Mouse (Mus musculus) urinary bladder, postnatal 10 days (tissue): ENCODE results near the gene Cbx7.
"Not testable (repeated sequence)": the region's sequence is repeated elsewhere in the genome, so short reads cannot be mapped to it uniquely, and the experiment has no call there.

Source experiments
- DNase-seq: peaks from one replicate; pipeline ENCODE4 v3.0.0; 2022; ENCODE audit warnings: low spot score

The Cbx7 gene

GRCm38 (mm10) chr15:79926856-79927416 lies 44.0 kb downstream of the Cbx7 start:
- no peak for DNase-seq

DNA sequence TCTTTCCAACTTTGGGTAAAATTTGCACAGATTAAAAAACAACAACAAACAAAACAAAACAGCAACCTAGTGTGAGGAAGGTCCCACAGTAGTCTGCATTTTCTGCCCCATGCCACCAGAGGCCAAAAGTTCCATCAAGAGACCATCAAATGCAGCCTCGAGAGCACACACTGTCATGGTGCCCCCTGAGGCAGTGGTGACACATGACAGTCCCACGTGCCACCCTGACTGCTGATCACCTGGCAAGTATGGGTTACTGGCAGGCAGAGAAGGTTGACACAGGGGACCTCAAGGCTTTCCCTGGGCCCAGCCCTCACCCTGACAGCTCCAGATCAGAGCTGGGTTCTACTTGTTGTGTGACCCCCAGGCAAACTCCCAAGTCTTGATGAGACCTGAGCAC lies 51.1 kb downstream of the Cbx7 start:
- DNase-seq = no peak

- DNase-seq = no peak
These were observed 52.4 kb downstream of the Cbx7 start for GRCm38 (mm10) chr15:79918485-79918884.

- DNase-seq = no peak
These were observed 53.7 kb downstream of the Cbx7 start for GRCm38 (mm10) chr15:79917111-79917720.

GRCm38 (mm10) chr15:79916150-79916549 lies 54.8 kb downstream of the Cbx7 start:
- DNase-seq = no peak

DNA sequence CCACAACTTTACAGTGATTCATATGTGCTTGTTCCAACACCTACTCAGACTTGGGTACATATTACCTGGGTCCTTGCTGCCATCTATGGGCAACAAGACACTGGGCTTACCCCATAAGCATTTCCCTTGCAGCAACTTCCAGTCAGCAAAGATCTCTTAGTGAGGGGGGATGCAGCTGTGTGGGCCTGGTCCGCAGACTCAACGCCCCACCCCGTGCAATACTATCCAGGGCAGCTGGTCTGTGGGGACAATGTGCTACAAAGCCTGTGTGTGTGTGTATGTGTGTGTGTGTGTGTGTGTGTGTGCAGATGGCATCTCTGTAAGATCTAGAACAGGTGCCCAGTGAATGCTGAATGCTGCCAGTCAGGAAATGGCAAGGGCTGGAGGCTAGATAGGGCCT lies 56.6 kb downstream of the Cbx7 start:
- DNase-seq = no peak

DNA sequence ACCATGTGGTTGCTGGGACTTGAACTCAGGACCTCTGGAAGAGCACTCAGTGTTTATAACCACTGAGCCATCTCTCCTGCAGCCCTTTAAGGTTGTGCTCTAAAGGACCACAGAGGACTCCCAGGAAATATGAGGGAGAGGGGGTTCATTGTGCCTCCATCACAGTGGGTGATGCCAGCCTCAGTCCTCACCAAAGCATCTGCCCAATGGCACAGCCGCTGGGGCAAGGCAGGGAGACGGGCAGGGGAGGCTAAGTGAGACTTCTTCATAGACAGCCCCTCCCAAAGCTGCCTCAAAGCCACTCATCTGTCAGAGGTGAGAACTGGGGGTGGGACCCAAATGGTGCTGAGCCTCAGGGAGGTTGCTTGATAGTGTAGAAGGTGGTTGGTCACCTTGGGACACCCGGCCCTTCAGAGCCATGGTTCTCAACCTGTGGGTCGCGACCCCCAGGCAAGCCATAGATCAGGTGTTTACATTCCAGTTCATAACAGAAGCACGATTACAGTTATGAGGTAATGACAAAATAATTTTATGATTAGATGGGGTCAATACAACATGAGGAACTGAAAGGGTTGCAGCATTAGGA lies 57.1 kb downstream of the Cbx7 start:
- no peak for DNase-seq

DNA sequence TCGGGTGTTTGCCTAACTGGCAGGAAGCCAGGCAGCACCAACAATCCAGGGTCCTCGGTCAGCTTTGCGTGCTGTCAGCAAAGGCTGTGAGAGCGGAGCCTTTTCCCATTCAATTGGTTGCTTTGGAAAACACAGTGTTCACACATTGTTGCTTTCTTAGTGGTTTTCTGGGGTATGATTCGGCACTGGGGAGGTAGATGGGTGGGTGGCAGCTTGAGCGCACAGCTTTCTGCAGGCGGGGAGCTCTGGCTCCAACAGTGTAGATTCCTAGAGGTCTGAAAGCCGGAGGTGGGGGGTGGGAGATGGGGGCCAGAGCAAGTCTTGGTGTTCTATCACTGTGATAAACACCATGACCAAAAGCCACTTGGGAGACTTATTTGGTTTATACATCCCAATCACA lies 59.6 kb downstream of the Cbx7 start:
- no peak for DNase-seq

GRCm38 (mm10) chr15:79910812-79911211 lies 60.1 kb downstream of the Cbx7 start:
- DNase-seq = not testable (repeated sequence)

DNA sequence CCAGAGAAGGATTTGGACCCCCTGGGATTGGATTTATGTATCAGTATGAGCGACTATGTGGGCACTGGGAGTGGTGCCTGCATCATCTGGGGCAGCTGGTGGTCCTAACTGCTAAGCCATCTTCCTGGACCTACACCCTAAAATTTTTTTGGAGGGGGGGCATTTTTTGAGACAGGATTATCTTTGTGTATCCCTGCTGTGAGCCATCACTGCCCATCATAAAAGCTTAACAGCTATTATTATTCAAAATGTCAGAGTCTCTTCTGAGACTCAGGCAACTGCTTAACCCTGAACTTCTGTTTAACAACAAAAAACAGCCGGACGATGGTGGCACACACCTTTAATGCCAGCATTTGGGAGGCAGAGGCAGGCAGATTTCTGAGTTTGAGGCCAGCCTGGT lies 61.9 kb downstream of the Cbx7 start:
- not testable (repeated sequence) for DNase-seq

- no peak for DNase-seq
These were observed 64.1 kb downstream of the Cbx7 start for GRCm38 (mm10) chr15:79906855-79907254.

GRCm38 (mm10) chr15:79905211-79905610 lies 65.7 kb downstream of the Cbx7 start:
- DNase-seq = no peak

DNA sequence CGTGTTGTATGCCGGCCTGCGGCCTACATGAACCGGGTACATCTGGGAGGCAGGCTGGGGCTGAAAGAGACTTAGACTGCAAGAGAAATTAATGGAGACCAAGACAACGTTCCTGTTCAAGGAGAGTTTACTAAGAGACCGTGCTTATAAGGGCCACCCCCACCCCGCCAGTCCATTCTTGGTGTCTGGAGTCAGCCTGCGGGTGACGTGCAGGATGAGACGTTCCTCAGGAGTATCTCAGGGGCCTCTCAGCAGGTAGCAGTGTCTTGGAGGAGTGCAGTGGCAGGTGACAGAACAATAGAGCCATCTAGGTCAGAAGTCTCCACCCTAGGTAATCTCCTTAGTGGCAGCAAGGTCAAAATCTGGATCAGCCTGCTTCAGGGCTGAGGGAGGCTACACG lies 66.2 kb downstream of the Cbx7 start:
- not testable (repeated sequence) for DNase-seq

GRCm38 (mm10) chr15:79903963-79904362 lies 67.0 kb downstream of the Cbx7 start:
- no peak for DNase-seq

DNA sequence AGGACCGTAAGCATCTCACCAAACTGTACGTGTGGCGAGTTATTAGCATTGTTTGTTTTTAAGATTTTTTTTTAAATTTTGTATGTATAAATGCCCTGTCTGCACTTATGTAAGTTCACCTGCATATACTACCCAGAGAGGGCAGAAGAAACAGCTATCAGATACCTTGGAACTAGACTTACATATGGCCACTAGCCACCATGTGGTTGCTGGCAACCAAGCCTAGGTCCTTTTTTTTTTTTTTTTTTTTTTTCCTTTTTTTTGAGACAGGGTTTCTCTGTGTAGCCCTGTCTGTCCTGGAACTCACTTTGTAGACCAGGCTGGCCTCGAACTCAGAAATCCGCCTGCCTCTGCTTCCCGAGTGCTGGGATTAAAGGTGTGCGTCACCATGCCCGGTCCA lies 67.8 kb downstream of the Cbx7 start:
- DNase-seq = not testable (repeated sequence)

GRCm38 (mm10) chr15:79901399-79901798 lies 69.5 kb downstream of the Cbx7 start:
- no peak for DNase-seq

GRCm38 (mm10) chr15:79900751-79901150 lies 70.2 kb downstream of the Cbx7 start:
- no peak for DNase-seq

DNA sequence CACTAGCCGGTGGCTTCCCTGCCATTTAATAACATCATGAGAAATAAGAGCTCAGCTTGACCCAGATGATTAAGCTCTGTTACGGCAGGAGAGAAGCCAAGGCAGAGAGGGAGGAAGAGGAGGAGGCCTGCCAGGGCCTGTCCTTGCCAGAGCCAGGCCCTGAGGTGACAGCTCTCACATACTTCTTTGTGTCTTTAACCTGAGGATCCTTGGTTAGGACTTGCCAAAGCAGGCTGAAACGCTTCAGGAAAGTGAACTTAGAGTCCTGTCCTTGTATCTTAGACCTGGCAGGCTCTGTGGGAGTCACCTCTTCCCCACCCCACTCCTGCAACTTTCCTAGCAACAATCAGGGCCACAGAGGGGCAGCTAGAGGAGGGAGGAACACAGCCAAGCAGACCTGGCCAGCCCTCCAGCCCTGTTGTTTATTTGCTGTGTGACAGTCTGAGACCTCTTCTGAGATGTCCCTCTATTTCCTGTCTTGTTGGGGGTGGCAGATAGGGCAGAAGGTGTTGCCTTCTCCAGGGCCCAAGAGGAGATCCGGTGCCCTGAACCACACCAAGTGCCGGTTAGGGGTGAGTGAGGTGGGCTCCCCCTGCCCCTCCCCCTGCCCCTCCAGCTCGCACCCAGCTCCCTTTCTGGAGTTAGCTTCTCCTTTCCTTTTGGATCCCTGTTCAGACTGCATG lies 71.0 kb downstream of the Cbx7 start:
- DNase-seq = no peak

GRCm38 (mm10) chr15:79898988-79899387 lies 71.9 kb downstream of the Cbx7 start:
- no peak for DNase-seq

DNA sequence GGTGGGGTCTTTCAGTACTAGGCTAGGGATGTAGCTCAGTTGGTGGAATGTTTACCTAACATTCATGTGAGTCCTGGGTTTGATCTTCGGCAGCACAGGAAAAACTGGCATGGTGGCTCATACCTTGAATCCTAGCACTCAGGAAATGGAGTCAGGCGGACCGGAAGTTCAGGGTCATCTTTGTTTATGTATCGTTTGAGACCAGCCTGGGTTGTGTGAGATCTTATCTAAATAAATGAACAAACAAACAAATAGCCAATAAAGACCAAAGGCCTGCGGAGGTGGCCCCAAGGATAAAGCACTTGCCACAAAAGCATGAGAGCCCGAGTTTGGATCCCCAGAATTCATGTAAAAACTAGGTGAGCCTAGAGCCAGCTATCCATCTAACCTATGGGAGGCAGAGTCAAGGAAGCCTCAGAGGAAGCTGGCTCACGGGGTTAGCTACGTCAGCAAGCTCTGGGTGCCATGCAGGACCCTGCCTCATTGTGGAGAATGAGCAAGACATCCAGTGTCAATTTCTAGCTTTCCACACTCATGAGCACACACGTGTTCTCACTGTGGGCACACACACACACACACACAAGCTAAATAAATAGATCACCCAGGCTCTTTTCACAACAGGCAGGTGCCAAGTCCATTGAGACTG lies 74.7 kb downstream of the Cbx7 start:
- no peak for DNase-seq

- DNase-seq = not testable (repeated sequence)
These were observed 75.5 kb downstream of the Cbx7 start for GRCm38 (mm10) chr15:79895221-79896079.

GRCm38 (mm10) chr15:79894343-79894742 lies 76.6 kb downstream of the Cbx7 start:
- no peak for DNase-seq
